Mouse (Mus musculus): ENCODE measurements around the gene Cpeb3. TPM values are rescaled to one million over a fixed set of nuclear protein-coding genes. Genes with fewer than 3 reads are reported as not detected.

Cpeb3 gene
- polyA plus RNA-seq, 1 experiment from 2014 or later = 12.8 TPM

GRCm38 (mm10) chr19:37044431-37044830, 164.0 kb downstream of the Cpeb3 start:
- H3K9me3 ChIP-seq = no peaks in the 10 kb centered on the region
- H3K4me2 ChIP-seq = no peak overlapping the region
- 84% methylated on average over 10 of the region's 10 CpGs for WGBS
- no peak for ATAC-seq (ENCODE audit: low FRiP score, low read depth)
- no peak overlapping the region for H3K4me3 ChIP-seq
- H3K4me1 ChIP-seq (replicated peaks) = 0 out of 2 replicates have a peak, but pooled peaks cover 3% of the 10 kb centered on the region
- peaks cover 8% of the 10 kb centered on the region for H3K36me3 ChIP-seq
- H3K9ac ChIP-seq = no peak overlapping the region
- H3K27me3 ChIP-seq = no peaks in the 10 kb centered on the region
- H3K27ac ChIP-seq (replicated peaks) = no peak overlapping the region

GRCm38 (mm10) chr19:37040906-37041305, 167.5 kb downstream of the Cpeb3 start:
- peaks cover 11% of the 10 kb centered on the region for H3K36me3 ChIP-seq
- no peak for ATAC-seq (ENCODE audit: low FRiP score, low read depth)
- no peaks in the 10 kb centered on the region for H3K27me3 ChIP-seq
- H3K27ac ChIP-seq (replicated peaks) = no peak overlapping the region
- H3K4me3 ChIP-seq = no peak overlapping the region
- H3K4me2 ChIP-seq = no peak overlapping the region
- H3K4me1 ChIP-seq (replicated peaks) = 0 out of 2 replicates have a peak, but pooled peaks cover 3% of the 10 kb centered on the region
- H3K9me3 ChIP-seq = no peaks in the 10 kb centered on the region
- H3K9ac ChIP-seq = no peak overlapping the region

- Histone ChIP-seq H3K4me2 (no peak overlapping the region), H3K27ac (replicated peaks) (no peak overlapping the region), H3K9ac (no peak overlapping the region), H3K27me3 (no peaks in the 10 kb centered on the region), H3K4me3 (no peak overlapping the region), H3K4me1 (replicated peaks) (no peaks in the 10 kb centered on the region; the same call in 1 of the 2 replicates), H3K9me3 (no peaks in the 10 kb centered on the region), H3K36me3 (no peaks in the 10 kb centered on the region)
- WGBS = 85% methylated on average over 2 of the region's 2 CpGs
- no peak for ATAC-seq (ENCODE audit: low FRiP score, low read depth)
Observed at GRCm38 (mm10) chr19:37032364-37032763, 176.0 kb downstream of the Cpeb3 start.

GRCm38 (mm10) chr19:37031446-37031845, 177.0 kb downstream of the Cpeb3 start:
- no peaks in the 10 kb centered on the region for H3K27me3 ChIP-seq
- no peak overlapping the region for H3K4me3 ChIP-seq
- no peak overlapping the region for H3K9ac ChIP-seq
- H3K4me2 ChIP-seq = no peak overlapping the region
- 88% methylated on average over 5 of the region's 5 CpGs for WGBS
- H3K9me3 ChIP-seq = no peaks in the 10 kb centered on the region
- H3K36me3 ChIP-seq = no peaks in the 10 kb centered on the region
- no peak overlapping the region for H3K27ac ChIP-seq (replicated peaks)
- no peaks in the 10 kb centered on the region; the same call in 1 of the 2 replicates for H3K4me1 ChIP-seq (replicated peaks)
- no peak for ATAC-seq (ENCODE audit: low FRiP score, low read depth)

GRCm38 (mm10) chr19:37029771-37030170, 178.6 kb downstream of the Cpeb3 start:
- no peaks in the 10 kb centered on the region for H3K27me3 ChIP-seq
- no peaks in the 10 kb centered on the region for H3K9me3 ChIP-seq
- H3K4me1 ChIP-seq (replicated peaks) = no peaks in the 10 kb centered on the region; the same call in 1 of the 2 replicates
- H3K4me2 ChIP-seq = no peak overlapping the region
- 67% methylated on average over 6 of the region's 6 CpGs for WGBS
- H3K9ac ChIP-seq = no peak overlapping the region
- H3K4me3 ChIP-seq = no peak overlapping the region
- 0 out of 2 replicates have a peak, but pooled peaks cover 4% of the 10 kb centered on the region for H3K36me3 ChIP-seq
- no peak for ATAC-seq (ENCODE audit: low FRiP score, low read depth)
- H3K27ac ChIP-seq (replicated peaks) = no peak overlapping the region

- no peak overlapping the region for H3K27ac ChIP-seq (replicated peaks)
- no peak overlapping the region for H3K4me2 ChIP-seq
- ATAC-seq (ENCODE audit: low FRiP score, low read depth) = no peak
- no peak overlapping the region for H3K4me3 ChIP-seq
- 84% methylated on average over 11 of the region's 11 CpGs for WGBS
- no peaks in the 10 kb centered on the region; the same call in 1 of the 2 replicates for H3K4me1 ChIP-seq (replicated peaks)
- H3K9ac ChIP-seq = no peak overlapping the region
- H3K9me3 ChIP-seq = no peaks in the 10 kb centered on the region
- H3K27me3 ChIP-seq = no peaks in the 10 kb centered on the region
- 0 out of 2 replicates have a peak, but pooled peaks cover 8% of the 10 kb centered on the region for H3K36me3 ChIP-seq
Observed at GRCm38 (mm10) chr19:37026408-37026807, 182.0 kb downstream of the Cpeb3 start.

GRCm38 (mm10) chr19:37025839-37026319, 182.5 kb downstream of the Cpeb3 start:
- Histone ChIP-seq H3K27ac (replicated peaks) (no peak overlapping the region), H3K27me3 (no peaks in the 10 kb centered on the region), H3K4me1 (replicated peaks) (no peaks in the 10 kb centered on the region; the same call in 1 of the 2 replicates), H3K4me2 (no peak overlapping the region), H3K36me3 (0 out of 2 replicates have a peak, but pooled peaks cover 8% of the 10 kb centered on the region), H3K9me3 (no peaks in the 10 kb centered on the region), H3K9ac (no peak overlapping the region), H3K4me3 (no peak overlapping the region)
- ATAC-seq (ENCODE audit: low FRiP score, low read depth) = no peak
- WGBS = 72% methylated on average over 13 of the region's 13 CpGs

GRCm38 (mm10) chr19:37022146-37022545, 186.3 kb downstream of the Cpeb3 start:
- H3K27me3 ChIP-seq = no peaks in the 10 kb centered on the region
- 86% methylated on average over 5 of the region's 5 CpGs for WGBS
- no peak for ATAC-seq (ENCODE audit: low FRiP score, low read depth)
- H3K9ac ChIP-seq = no peak overlapping the region
- H3K9me3 ChIP-seq = no peaks in the 10 kb centered on the region
- 0 out of 2 replicates have a peak, but pooled peaks cover 8% of the 10 kb centered on the region for H3K36me3 ChIP-seq
- H3K4me2 ChIP-seq = no peak overlapping the region
- H3K27ac ChIP-seq (replicated peaks) = no peak overlapping the region
- no peak overlapping the region for H3K4me3 ChIP-seq
- peaks cover 9% of the 10 kb centered on the region; the same call in 1 of the 2 replicates for H3K4me1 ChIP-seq (replicated peaks)

GRCm38 (mm10) chr19:37020951-37021350, 187.4 kb downstream of the Cpeb3 start:
- WGBS = 76% methylated on average over 11 of the region's 11 CpGs
- no peak for ATAC-seq (ENCODE audit: low FRiP score, low read depth)
- H3K4me1 ChIP-seq (replicated peaks) = peaks cover 9% of the 10 kb centered on the region; the same call in 1 of the 2 replicates
- no peak overlapping the region for H3K27ac ChIP-seq (replicated peaks)
- H3K4me3 ChIP-seq = no peak overlapping the region
- no peak overlapping the region for H3K4me2 ChIP-seq
- 0 out of 2 replicates have a peak, but pooled peaks cover 8% of the 10 kb centered on the region for H3K36me3 ChIP-seq
- no peaks in the 10 kb centered on the region for H3K27me3 ChIP-seq
- H3K9ac ChIP-seq = no peak overlapping the region
- H3K9me3 ChIP-seq = 0 out of 2 replicates have a peak, but pooled peaks cover 4% of the 10 kb centered on the region

GRCm38 (mm10) chr19:37020531-37020930, 187.9 kb downstream of the Cpeb3 start:
- Histone ChIP-seq H3K4me2 (no peak overlapping the region), H3K9ac (no peak overlapping the region), H3K36me3 (0 out of 2 replicates have a peak, but pooled peaks cover 8% of the 10 kb centered on the region), H3K4me1 (replicated peaks) (peaks cover 9% of the 10 kb centered on the region; the same call in 1 of the 2 replicates), H3K27me3 (no peaks in the 10 kb centered on the region), H3K9me3 (0 out of 2 replicates have a peak, but pooled peaks cover 4% of the 10 kb centered on the region), H3K4me3 (no peak overlapping the region), H3K27ac (replicated peaks) (no peak overlapping the region)
- no peak for ATAC-seq (ENCODE audit: low FRiP score, low read depth)
- 52% methylated on average over 5 of the region's 5 CpGs for WGBS

GRCm38 (mm10) chr19:37018931-37019330, 189.5 kb downstream of the Cpeb3 start:
- Histone ChIP-seq H3K4me3 (peak overlapping the region; percentile 36), H3K36me3 (0 out of 2 replicates have a peak, but pooled peaks cover under 1% of the 10 kb centered on the region), H3K27me3 (no peaks in the 10 kb centered on the region), H3K9me3 (0 out of 2 replicates have a peak, but pooled peaks cover 4% of the 10 kb centered on the region), H3K27ac (replicated peaks) (no peak overlapping the region), H3K4me1 (replicated peaks) (peaks cover 9% of the 10 kb centered on the region; the same call in 1 of the 2 replicates), H3K9ac (0 out of 2 replicates have a peak overlapping the region, but pooled peaks have one; percentile 29), H3K4me2 (peak overlapping the region; percentile 57)
- no peak for ATAC-seq (ENCODE audit: low FRiP score, low read depth)
- WGBS = 56% methylated on average over 5 of the region's 5 CpGs

- Histone ChIP-seq H3K4me2 (peak overlapping the region; percentile 57), H3K4me1 (replicated peaks) (peaks cover 9% of the 10 kb centered on the region; the same call in 1 of the 2 replicates), H3K9me3 (0 out of 2 replicates have a peak, but pooled peaks cover 4% of the 10 kb centered on the region), H3K9ac (0 out of 2 replicates have a peak overlapping the region, but pooled peaks have one; percentile 29), H3K4me3 (peak overlapping the region; percentile 36), H3K27ac (replicated peaks) (no peak overlapping the region), H3K36me3 (0 out of 2 replicates have a peak, but pooled peaks cover 5% of the 10 kb centered on the region), H3K27me3 (no peaks in the 10 kb centered on the region)
- WGBS = 5% methylated on average over 26 of the region's 26 CpGs
- peak; percentile 92 for ATAC-seq (ENCODE audit: low FRiP score, low read depth)
Observed at GRCm38 (mm10) chr19:37018411-37018810, 190.0 kb downstream of the Cpeb3 start.
